Mouse (Mus musculus) C2C12 (cell line): Measurements from ENCODE around the gene Gadd45a.

Experiments used
- CEBPB ChIP-seq: IDR thresholded peaks from one replicate; pipeline ENCODE4 v1.6.1; 2011; ENCODE audit warnings: low read depth, mild to moderate bottlenecking, control low read depth, moderate library complexity
- CTCF ChIP-seq: IDR thresholded peaks from one replicate; pipeline ENCODE4 v1.5.1; 2011; ENCODE audit not compliant: control insufficient read depth, insufficient read depth, insufficient read length
- FOSL1 ChIP-seq: IDR thresholded peaks from one replicate; pipeline ENCODE4 v1.8.0; 2011; ENCODE audit warnings: mild to moderate bottlenecking, low read length; ENCODE audit not compliant: poor library complexity, insufficient read depth, severe bottlenecking
- MAX ChIP-seq: IDR thresholded peaks from one replicate; pipeline ENCODE4 v1.6.1; 2011; ENCODE audit warnings: mild to moderate bottlenecking, control low read depth
- MYOD1 ChIP-seq: IDR thresholded peaks from one replicate; pipeline ENCODE4 v1.6.1; 2011; ENCODE audit warnings: low read depth; ENCODE audit not compliant: control insufficient read depth, insufficient read length
- MYOG ChIP-seq: IDR thresholded peaks from one replicate; pipeline ENCODE4 v1.6.1; 2011; ENCODE audit not compliant: control insufficient read depth, insufficient read length; ENCODE audit errors: extremely low read depth
- USF1 ChIP-seq: IDR thresholded peaks from one replicate; pipeline ENCODE4 v1.6.1; 2011; ENCODE audit warnings: low read depth, mild to moderate bottlenecking, control low read depth, moderate library complexity

DNA sequence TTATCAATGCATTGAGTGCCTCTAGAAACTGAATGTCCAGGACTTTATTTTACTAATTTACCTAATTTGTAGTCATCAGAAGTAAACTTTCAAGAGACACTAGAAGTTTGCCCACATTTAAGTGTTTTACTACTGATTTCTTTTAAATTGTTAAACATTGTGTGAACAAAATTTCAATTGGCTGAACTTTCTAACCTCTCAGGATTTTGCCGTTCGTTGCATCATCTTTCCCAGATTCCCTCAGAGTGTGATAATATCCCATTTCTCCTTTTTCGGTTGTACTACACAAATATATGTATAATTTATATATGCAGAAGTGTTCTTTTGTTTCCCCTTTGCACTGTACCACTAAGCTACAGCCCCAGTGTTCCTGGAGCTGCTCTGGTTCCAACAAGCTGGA, 7.3 kb downstream of the Gadd45a start:
- TF ChIP-seq CTCF (no peak), CEBPB (no peak), MAX (no peak), USF1 (no peak), MYOG (no peak), MYOD1 (no peak), FOSL1 (no peak)
